Mouse (Mus musculus): Measurements from ENCODE around the gene Exosc6. TPM values are rescaled to one million over a fixed set of nuclear protein-coding genes. Genes with fewer than 3 reads are reported as not detected.

Exosc6 gene
- total RNA-seq, 2 experiments from 2014 or later = 7.6 to 30.5 TPM

Other genes with a start within 250 kb of the Exosc6 start
- 37.0 and 48.7 TPM in 2 replicates for gene Cog4, start 209.7 kb upstream of the Exosc6 start, total RNA-seq (2014; fragmentation: Nextera tagmentation)
- 20.6 and 26.1 TPM in 2 replicates for gene Cog4, start 209.7 kb upstream of the Exosc6 start, total RNA-seq (2017)
- gene Sf3b3, start 209.6 kb upstream of the Exosc6 start, total RNA-seq (2014; fragmentation: Nextera tagmentation) = 171 and 229 TPM in 2 replicates
- 212 and 223 TPM in 2 replicates for gene Sf3b3, start 209.6 kb upstream of the Exosc6 start, total RNA-seq (2017)
- gene Fuk, start 153.9 kb upstream of the Exosc6 start, total RNA-seq (2014; fragmentation: Nextera tagmentation) = 5.1 and 10.8 TPM in 2 replicates
- 2.1 and 2.9 TPM in 2 replicates for gene Fuk, start 153.9 kb upstream of the Exosc6 start, total RNA-seq (2017)
- gene St3gal2, start 136.4 kb upstream of the Exosc6 start, total RNA-seq (2014; fragmentation: Nextera tagmentation) = 12.5 and 13.1 TPM in 2 replicates
- gene St3gal2, start 136.4 kb upstream of the Exosc6 start, total RNA-seq (2017) = 2.0 and 17.0 TPM in 2 replicates
- 81.6 and 89.6 TPM in 2 replicates for gene Ddx19a, start 58.5 kb upstream of the Exosc6 start, total RNA-seq (2014; fragmentation: Nextera tagmentation)
- 55.9 and 74.1 TPM in 2 replicates for gene Ddx19a, start 58.5 kb upstream of the Exosc6 start, total RNA-seq (2017)
- gene Ddx19b, start 24.6 kb upstream of the Exosc6 start, total RNA-seq (2014; fragmentation: Nextera tagmentation) = 7.0 and 8.3 TPM in 2 replicates
- gene Ddx19b, start 24.6 kb upstream of the Exosc6 start, total RNA-seq (2017) = 10.9 and 15.5 TPM in 2 replicates
- gene Aars, start 23.2 kb upstream of the Exosc6 start, total RNA-seq (2014; fragmentation: Nextera tagmentation) = 49.3 and 51.4 TPM in 2 replicates
- gene Aars, start 23.2 kb upstream of the Exosc6 start, total RNA-seq (2017) = 55.4 and 73.2 TPM in 2 replicates
- gene Clec18a, start 36.1 kb downstream of the Exosc6 start, total RNA-seq (2014; fragmentation: Nextera tagmentation) = not detected in 2 replicates
- not detected in 2 replicates for gene Clec18a, start 36.1 kb downstream of the Exosc6 start, total RNA-seq (2017)
- 11.4 and 12.2 TPM in 2 replicates for gene Pdpr, start 38.3 kb downstream of the Exosc6 start, total RNA-seq (2014; fragmentation: Nextera tagmentation)
- gene Pdpr, start 38.3 kb downstream of the Exosc6 start, total RNA-seq (2017) = 13.9 and 18.6 TPM in 2 replicates
- 24.8 and 39.2 TPM in 2 replicates for gene Glg1, start 202.9 kb downstream of the Exosc6 start, total RNA-seq (2014; fragmentation: Nextera tagmentation)
- gene Glg1, start 202.9 kb downstream of the Exosc6 start, total RNA-seq (2017) = 42.1 and 43.2 TPM in 2 replicates
- 74.5 and 75.6 TPM in 2 replicates for gene Rfwd3, start 243.9 kb downstream of the Exosc6 start, total RNA-seq (2014; fragmentation: Nextera tagmentation)
- gene Rfwd3, start 243.9 kb downstream of the Exosc6 start, total RNA-seq (2017) = 51.3 and 63.6 TPM in 2 replicates

Measured in megakaryocyte-erythroid progenitor cell, adult 5-6 weeks (primary cell).